Mouse (Mus musculus) kidney, postnatal 25 days (tissue): Measurements from ENCODE around the gene Gm13271.
"Not testable (repeated sequence)": the region's sequence is repeated elsewhere in the genome, so short reads cannot be mapped to it uniquely, and the experiment has no call there.

Experiments used
- DNase-seq, 2 experiments: peaks; one replicate each; pipeline ENCODE4 v3.0.0; 2021; ENCODE audit warnings: mixed read lengths in 2 of 2

The Gm13271 gene

GRCm38 (mm10) chr4:88761776-88762175, 7.1 kb downstream of the Gm13271 start:
- DNase-seq = peak; percentile 55 to 75

- peak in 1 of 2 experiments; percentile 45 for DNase-seq
Measured at GRCm38 (mm10) chr4:88762341-88762740, 7.7 kb downstream of the Gm13271 start.

- DNase-seq = peak; percentile 68 to 88
Measured at GRCm38 (mm10) chr4:88763384-88764018, 8.8 kb downstream of the Gm13271 start.

- not testable (repeated sequence) for DNase-seq
Measured at GRCm38 (mm10) chr4:88773534-88773933, 18.9 kb downstream of the Gm13271 start, which contains the start of gene Gm13290. Gm13290 (plus strand) TSS chr4:88773834.

- not testable (repeated sequence) for DNase-seq
Measured at GRCm38 (mm10) chr4:88776622-88777021, 22.0 kb downstream of the Gm13271 start, which contains the start of gene Gm13289. Gm13289 (plus strand) TSS chr4:88776922.

GRCm38 (mm10) chr4:88779550-88779949, 24.9 kb downstream of the Gm13271 start, which contains the start of gene Gm13272:
Gm13272 (plus strand) TSS chr4:88779850.
- not testable (repeated sequence) for DNase-seq

- peak in 1 of 2 experiments; percentile 30 for DNase-seq
Measured at GRCm38 (mm10) chr4:88780320-88780719, 25.7 kb downstream of the Gm13271 start.

- DNase-seq = not testable (repeated sequence)
Measured at GRCm38 (mm10) chr4:88781831-88782230, 27.2 kb downstream of the Gm13271 start, which contains the start of gene Ifnz. Ifnz (plus strand) TSS chr4:88782131.

- DNase-seq = peak in 1 of 2 experiments; percentile 45
Measured at GRCm38 (mm10) chr4:88782335-88782734, 27.7 kb downstream of the Gm13271 start.

- DNase-seq = not testable (repeated sequence)
Measured at GRCm38 (mm10) chr4:88785409-88785808, 30.7 kb downstream of the Gm13271 start, which contains the start of gene Gm13276. Gm13276 (plus strand) TSS chr4:88785709.

GRCm38 (mm10) chr4:88788402-88788801, 33.7 kb downstream of the Gm13271 start, which contains the start of gene Gm13277:
Gm13277 (plus strand) TSS chr4:88788632.
- peak; percentile 76 to 81 for DNase-seq

GRCm38 (mm10) chr4:88791250-88791649, 36.6 kb downstream of the Gm13271 start, which contains the start of gene Gm13278:
Gm13278 (plus strand) TSS chr4:88791550.
- DNase-seq = not testable (repeated sequence)

GRCm38 (mm10) chr4:88793936-88794675, 39.4 kb downstream of the Gm13271 start, which contains the start of gene Gm13275:
Gm13275 (plus strand) TSS chr4:88794487.
- DNase-seq = peak; percentile 10 to 48

- DNase-seq = not testable (repeated sequence)
Measured at GRCm38 (mm10) chr4:88797097-88797496, 42.4 kb downstream of the Gm13271 start, which contains the start of gene Gm13279. Gm13279 (plus strand) TSS chr4:88797397.

GRCm38 (mm10) chr4:88799365-88799764, 44.7 kb downstream of the Gm13271 start, which contains the start of gene Gm13285:
Gm13285 (plus strand) TSS chr4:88799665.
- DNase-seq = not testable (repeated sequence)

GRCm38 (mm10) chr4:88802954-88803353, 48.3 kb downstream of the Gm13271 start, which contains the start of gene Gm13287:
Gm13287 (plus strand) TSS chr4:88803254.
- DNase-seq = not testable (repeated sequence)
